Mouse (Mus musculus): ENCODE data around the gene Pik3r4. TPM values are rescaled to one million over a fixed set of nuclear protein-coding genes. Genes with fewer than 3 reads are reported as not detected.

Pik3r4 gene
- total RNA-seq, 2 experiments from 2014 or later: 33.7 to 36.6 TPM

GRCm38 (mm10) chr9:105696818-105697564, 54.2 kb downstream of the Pik3r4 start:
- peak; percentile 18 for DNase-seq
- intact Hi-C loops (cut with DNase I): loop anchor here (10.0 kb wide), 2 partner anchors 158 to 338 kb away; no protein-coding TSS in a partner anchor

GRCm38 (mm10) chr9:105697764-105698396, 55.1 kb downstream of the Pik3r4 start:
- DNase-seq: no peak
- intact Hi-C loops (cut with DNase I): loop anchor here (10.0 kb wide), 2 partner anchors 157 to 337 kb away; no protein-coding TSS in a partner anchor

GRCm38 (mm10) chr9:105700702-105701101, 57.9 kb downstream of the Pik3r4 start:
- DNase-seq: peak; percentile 14
- intact Hi-C loops (cut with DNase I): no loop called here

GRCm38 (mm10) chr9:105701966-105702365, 59.2 kb downstream of the Pik3r4 start:
- intact Hi-C loops (cut with DNase I): no loop called here
- no peak for DNase-seq

- peak; percentile 17 for DNase-seq
- intact Hi-C loops (cut with DNase I): no loop called here
Observed at GRCm38 (mm10) chr9:105704226-105704932, 61.6 kb downstream of the Pik3r4 start.

GRCm38 (mm10) chr9:105705011-105705410, 62.2 kb downstream of the Pik3r4 start:
- intact Hi-C loops (cut with DNase I): no loop called here
- DNase-seq: no peak

- intact Hi-C loops (cut with DNase I): no loop called here
- no peak for DNase-seq
Observed at GRCm38 (mm10) chr9:105712049-105712448, 69.3 kb downstream of the Pik3r4 start.

- DNase-seq: no peak
- intact Hi-C loops (cut with DNase I): no loop called here
Observed at GRCm38 (mm10) chr9:105719367-105719766, 76.6 kb downstream of the Pik3r4 start.

GRCm38 (mm10) chr9:105719851-105720395, 77.1 kb downstream of the Pik3r4 start:
- DNase-seq: no peak
- intact Hi-C loops (cut with DNase I): no loop called here

GRCm38 (mm10) chr9:105720430-105720829, 77.7 kb downstream of the Pik3r4 start:
- intact Hi-C loops (cut with DNase I): no loop called here
- no peak for DNase-seq

- intact Hi-C loops (cut with DNase I): no loop called here
- DNase-seq: no peak
Observed at GRCm38 (mm10) chr9:105731976-105732375, 89.2 kb downstream of the Pik3r4 start.

GRCm38 (mm10) chr9:105734651-105735050, 91.9 kb downstream of the Pik3r4 start:
- no peak for DNase-seq
- intact Hi-C loops (cut with DNase I): no loop called here

GRCm38 (mm10) chr9:105735195-105735594, 92.4 kb downstream of the Pik3r4 start:
- DNase-seq: no peak

More at GRCm38 (mm10) chr9:105735195-105735594, 92.4 kb downstream of the Pik3r4 start:
- intact Hi-C loops (cut with DNase I): no loop called here

Other genes with a start within 250 kb of the Pik3r4 start
- 10 to 100 TPM in 1 of 2 experiments, 1 to 10 TPM in 1; 9.7 to 12.3 TPM for gene Aste1, start 247.6 kb upstream of the Pik3r4 start, total RNA-seq (2021)
- gene Nek11, start 247.5 kb upstream of the Pik3r4 start, total RNA-seq (2021): 1 to 10 TPM; 1.6 to 2.2 TPM
- 100 to 1,000 TPM; 223 to 242 TPM for gene Atp2c1, start 115.7 kb upstream of the Pik3r4 start, total RNA-seq (2021)
- under 1 TPM; 0.22 to 0.42 TPM for gene Col6a6, start 185.2 kb downstream of the Pik3r4 start, total RNA-seq (2021)

All from left cerebral cortex, postnatal 4 days (tissue).